Mouse (Mus musculus): ENCODE data around the gene Akap4. TPM values are rescaled to one million over a fixed set of nuclear protein-coding genes. Genes with fewer than 3 reads are reported as not detected.

Gene Akap4
- polyA plus RNA-seq (2016; fragmentation: Nextera tagmentation; extraction: Ambion mirVana): not detected in 2 replicates

GRCm38 (mm10) chrX:7067219-7067618, at the start of gene Akap4:
Akap4 (plus strand) TSS chrX:7067519.
- Histone ChIP-seq H3K27me3 (no peaks in the 10 kb centered on the region), H3K4me3 (no peak within 1 kb of the TSS), H3K4me1 (no peaks in the 10 kb centered on the region), H3K27ac (no peak within 1 kb of the TSS), H3K9me3 (replicated peaks) (peaks cover 14% of the 10 kb centered on the region), H3K36me3 (no peaks in the 10 kb centered on the region), H3K9ac (no peak within 1 kb of the TSS), H3K4me2 (replicated peaks) (no peak within 1 kb of the TSS)
- no peak for ATAC-seq (ENCODE audit: low FRiP score)
- WGBS: 94% methylated on average over 1 of the region's 1 CpGs

- Histone ChIP-seq H3K4me2 (replicated peaks) (no peak within 1 kb of the TSS), H3K9me3 (replicated peaks) (no peaks in the 10 kb centered on the region), H3K36me3 (no peaks in the 10 kb centered on the region), H3K27me3 (no peaks in the 10 kb centered on the region), H3K9ac (no peak within 1 kb of the TSS), H3K4me1 (no peaks in the 10 kb centered on the region), H3K4me3 (no peak within 1 kb of the TSS), H3K27ac (no peak within 1 kb of the TSS)
- ATAC-seq (ENCODE audit: low FRiP score): no peak
- 94% methylated on average over 19 of the region's 19 CpGs for WGBS
These were observed 25.8 kb upstream of the Akap4 start, which contains the start of gene Ccnb3 for GRCm38 (mm10) chrX:7041519-7041918. Ccnb3 (minus strand) TSS chrX:7041619.

DNA sequence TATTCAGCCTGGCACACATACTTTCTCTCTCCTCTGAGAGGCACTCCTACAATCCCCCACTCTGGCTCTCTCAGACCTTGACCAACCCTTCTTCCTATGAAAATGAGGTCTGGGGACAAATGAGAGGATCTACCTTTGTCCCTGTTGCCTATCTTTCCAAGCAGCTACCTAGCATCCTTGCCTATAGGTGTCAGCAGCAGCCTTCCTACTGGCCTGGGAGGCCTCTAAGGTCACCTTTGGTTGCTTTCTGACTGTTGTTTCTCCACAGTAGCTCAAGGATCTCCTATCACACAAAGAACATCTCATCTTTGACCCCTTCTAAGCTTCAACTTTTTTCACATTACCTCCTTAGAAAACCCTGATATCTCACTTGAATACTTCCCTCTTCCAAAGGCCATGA, 10.3 kb upstream of the Akap4 start:
- Histone ChIP-seq H3K9me3 (replicated peaks) (no peaks in the 10 kb centered on the region), H3K9ac (no peak overlapping the region), H3K27me3 (no peaks in the 10 kb centered on the region), H3K36me3 (no peaks in the 10 kb centered on the region), H3K27ac (no peak overlapping the region), H3K4me3 (no peak overlapping the region), H3K4me1 (no peaks in the 10 kb centered on the region), H3K4me2 (replicated peaks) (no peak overlapping the region)
- ATAC-seq (ENCODE audit: low FRiP score): no peak

DNA sequence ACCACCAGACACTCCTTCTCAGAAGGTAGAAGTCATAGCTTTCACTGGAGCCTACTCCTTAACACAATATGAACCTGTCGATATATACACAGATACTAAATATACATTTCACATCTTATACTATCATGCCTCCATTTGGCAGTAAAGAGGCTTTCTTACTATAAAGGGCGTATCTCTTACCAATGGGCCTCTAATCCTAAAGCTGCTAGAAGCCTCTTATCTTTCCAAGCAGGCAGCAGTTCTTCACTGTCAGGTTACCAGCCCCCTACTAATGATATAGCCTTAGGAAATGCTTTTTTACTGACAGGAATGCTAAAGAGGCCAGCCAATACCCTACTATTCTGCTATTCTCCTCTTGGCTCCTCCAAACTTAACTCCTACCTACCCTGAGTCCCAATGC, 9.7 kb upstream of the Akap4 start:
- Histone ChIP-seq H3K4me2 (replicated peaks) (no peak overlapping the region), H3K9ac (no peak overlapping the region), H3K4me3 (no peak overlapping the region), H3K4me1 (no peaks in the 10 kb centered on the region), H3K27me3 (no peaks in the 10 kb centered on the region), H3K36me3 (no peaks in the 10 kb centered on the region), H3K27ac (no peak overlapping the region), H3K9me3 (replicated peaks) (no peaks in the 10 kb centered on the region)
- ATAC-seq (ENCODE audit: low FRiP score): no peak
- WGBS: 85% methylated on average over 2 of the region's 2 CpGs

DNA sequence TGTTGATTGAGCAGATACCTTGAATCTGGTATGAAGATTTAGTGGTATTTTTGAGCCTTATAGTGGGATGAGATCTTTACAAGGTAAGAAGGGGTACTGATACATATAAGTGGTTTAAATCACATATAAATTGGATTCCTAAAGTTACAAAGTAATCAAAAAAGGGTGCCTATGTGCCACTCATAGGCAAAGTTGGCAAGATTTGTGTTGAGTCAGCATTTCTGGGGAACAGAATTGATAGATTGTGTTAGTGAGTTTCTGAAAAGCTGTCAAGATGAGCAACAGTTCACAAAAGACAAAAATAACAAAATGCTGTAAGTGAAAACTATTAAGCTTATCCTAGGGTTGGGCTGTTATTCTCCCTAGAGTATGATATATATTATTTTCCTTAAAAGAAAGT, 3.2 kb upstream of the Akap4 start:
- Histone ChIP-seq H3K4me2 (replicated peaks) (no peak overlapping the region), H3K9me3 (replicated peaks) (no peaks in the 10 kb centered on the region), H3K4me3 (no peak overlapping the region), H3K9ac (no peak overlapping the region), H3K4me1 (no peaks in the 10 kb centered on the region), H3K27ac (no peak overlapping the region), H3K27me3 (no peaks in the 10 kb centered on the region), H3K36me3 (no peaks in the 10 kb centered on the region)
- ATAC-seq (ENCODE audit: low FRiP score): no peak

- H3K27me3 ChIP-seq: no peaks in the 10 kb centered on the region
- WGBS: 68% methylated on average over 2 of the region's 2 CpGs
- ATAC-seq (ENCODE audit: low FRiP score): no peak
- no peaks in the 10 kb centered on the region for H3K36me3 ChIP-seq
- no peak overlapping the region for H3K9ac ChIP-seq
- no peak overlapping the region for H3K4me3 ChIP-seq
- no peak overlapping the region for H3K4me2 ChIP-seq (replicated peaks)
- peaks cover 16% of the 10 kb centered on the region for H3K9me3 ChIP-seq (replicated peaks)
- H3K4me1 ChIP-seq: no peaks in the 10 kb centered on the region
- H3K27ac ChIP-seq: no peak overlapping the region
These were observed 683 bp downstream of the Akap4 start for GRCm38 (mm10) chrX:7068002-7068401.

- Histone ChIP-seq H3K36me3 (no peaks in the 10 kb centered on the region), H3K4me3 (no peak overlapping the region)
- ATAC-seq (ENCODE audit: low FRiP score): no peak
These were observed 12.6 kb downstream of the Akap4 start for GRCm38 (mm10) chrX:7079820-7080429.

DNA sequence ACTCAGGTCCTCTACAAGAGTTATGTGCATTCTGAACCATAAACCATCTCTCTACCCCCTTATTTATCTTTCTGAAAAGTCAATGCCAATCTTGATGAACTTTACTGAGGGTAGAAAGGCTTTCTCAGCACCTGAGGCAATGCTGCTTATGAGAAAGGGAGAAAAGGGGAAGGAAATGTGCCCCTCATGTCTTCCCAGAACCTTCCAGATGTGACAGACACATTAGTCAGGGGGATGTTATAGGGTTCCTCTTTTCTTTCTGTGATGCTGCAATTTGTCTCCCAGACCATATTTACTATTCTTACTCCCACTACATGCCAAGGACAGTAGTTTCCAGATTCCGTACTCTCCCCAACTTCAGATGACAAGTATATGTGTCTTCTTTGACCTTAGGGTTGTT, 18.6 kb downstream of the Akap4 start:
- Histone ChIP-seq H3K4me2 (replicated peaks) (no peak overlapping the region), H3K36me3 (no peaks in the 10 kb centered on the region), H3K27ac (no peak overlapping the region), H3K4me3 (no peak overlapping the region), H3K4me1 (no peaks in the 10 kb centered on the region), H3K27me3 (no peaks in the 10 kb centered on the region), H3K9me3 (replicated peaks) (no peaks in the 10 kb centered on the region), H3K9ac (no peak overlapping the region)
- 77% methylated on average over 1 of the region's 1 CpGs for WGBS
- no peak for ATAC-seq (ENCODE audit: low FRiP score)

More at GRCm38 (mm10) chrX:7079820-7080429, 12.6 kb downstream of the Akap4 start:
- Histone ChIP-seq H3K4me2 (replicated peaks) (no peak overlapping the region), H3K9ac (no peak overlapping the region), H3K27ac (no peak overlapping the region), H3K4me1 (no peaks in the 10 kb centered on the region), H3K27me3 (no peaks in the 10 kb centered on the region), H3K9me3 (replicated peaks) (no peaks in the 10 kb centered on the region)
- WGBS: 69% methylated on average over 6 of the region's 6 CpGs

DNA sequence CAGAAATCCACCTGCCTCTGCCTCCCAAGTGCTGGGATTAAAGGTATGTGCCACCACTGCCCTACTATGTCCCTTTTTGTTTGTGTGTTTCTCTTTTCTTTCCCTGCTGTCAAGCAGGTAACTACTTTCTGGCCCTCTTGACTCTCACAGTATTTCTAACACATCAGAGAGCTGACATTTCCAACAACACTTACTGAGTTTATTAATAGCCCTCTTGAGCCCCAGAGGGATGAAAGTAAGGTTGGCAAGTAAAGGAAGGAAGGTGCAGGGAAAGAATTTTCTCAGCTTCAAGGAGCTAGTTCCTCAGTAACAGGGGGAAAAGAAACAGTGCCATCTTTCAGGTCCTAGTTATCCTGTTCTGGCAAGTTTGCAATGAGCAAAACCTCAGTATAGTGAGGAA, 23.0 kb downstream of the Akap4 start:
- H3K4me3 ChIP-seq: no peak overlapping the region
- no peak overlapping the region for H3K4me2 ChIP-seq (replicated peaks)
- no peak for ATAC-seq (ENCODE audit: low FRiP score)
- H3K36me3 ChIP-seq: no peaks in the 10 kb centered on the region
- H3K27me3 ChIP-seq: no peaks in the 10 kb centered on the region
- no peak overlapping the region for H3K27ac ChIP-seq
- H3K4me1 ChIP-seq: no peaks in the 10 kb centered on the region
- H3K9ac ChIP-seq: no peak overlapping the region
- H3K9me3 ChIP-seq (replicated peaks): no peaks in the 10 kb centered on the region

DNA sequence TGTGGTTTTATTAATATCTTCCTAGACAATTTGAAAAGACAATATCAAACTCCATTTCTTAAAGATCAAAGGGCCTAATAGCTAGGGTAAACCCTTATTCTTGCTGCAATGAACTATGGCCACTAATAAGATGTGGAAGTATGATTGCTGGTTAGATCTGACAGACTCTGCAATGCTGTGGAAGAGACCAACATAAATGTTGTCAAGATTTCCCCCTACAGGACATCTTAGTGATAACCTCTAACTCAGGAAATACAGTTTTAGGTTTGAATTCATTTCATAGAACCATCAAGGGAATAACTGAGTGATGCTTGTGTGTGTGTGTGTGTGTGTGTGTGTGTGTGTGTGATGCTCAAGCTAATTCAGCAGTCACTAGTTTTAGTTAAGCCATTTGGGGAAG, 35.0 kb downstream of the Akap4 start:
- ATAC-seq (ENCODE audit: low FRiP score): no peak
- H3K4me1 ChIP-seq: no peaks in the 10 kb centered on the region
- no peak overlapping the region for H3K4me3 ChIP-seq
- H3K27me3 ChIP-seq: no peaks in the 10 kb centered on the region
- no peak overlapping the region for H3K4me2 ChIP-seq (replicated peaks)
- H3K9ac ChIP-seq: no peak overlapping the region
- no peaks in the 10 kb centered on the region for H3K9me3 ChIP-seq (replicated peaks)
- H3K27ac ChIP-seq: no peak overlapping the region
- H3K36me3 ChIP-seq: no peaks in the 10 kb centered on the region

GRCm38 (mm10) chrX:7114885-7115284, 47.6 kb downstream of the Akap4 start:
- Histone ChIP-seq H3K36me3 (no peaks in the 10 kb centered on the region), H3K9me3 (replicated peaks) (no peaks in the 10 kb centered on the region), H3K27ac (no peak overlapping the region), H3K27me3 (no peaks in the 10 kb centered on the region), H3K9ac (no peak overlapping the region), H3K4me1 (no peaks in the 10 kb centered on the region), H3K4me2 (replicated peaks) (no peak overlapping the region), H3K4me3 (no peak overlapping the region)
- WGBS: 82% methylated on average over 3 of the region's 3 CpGs
- no peak for ATAC-seq (ENCODE audit: low FRiP score)

DNA sequence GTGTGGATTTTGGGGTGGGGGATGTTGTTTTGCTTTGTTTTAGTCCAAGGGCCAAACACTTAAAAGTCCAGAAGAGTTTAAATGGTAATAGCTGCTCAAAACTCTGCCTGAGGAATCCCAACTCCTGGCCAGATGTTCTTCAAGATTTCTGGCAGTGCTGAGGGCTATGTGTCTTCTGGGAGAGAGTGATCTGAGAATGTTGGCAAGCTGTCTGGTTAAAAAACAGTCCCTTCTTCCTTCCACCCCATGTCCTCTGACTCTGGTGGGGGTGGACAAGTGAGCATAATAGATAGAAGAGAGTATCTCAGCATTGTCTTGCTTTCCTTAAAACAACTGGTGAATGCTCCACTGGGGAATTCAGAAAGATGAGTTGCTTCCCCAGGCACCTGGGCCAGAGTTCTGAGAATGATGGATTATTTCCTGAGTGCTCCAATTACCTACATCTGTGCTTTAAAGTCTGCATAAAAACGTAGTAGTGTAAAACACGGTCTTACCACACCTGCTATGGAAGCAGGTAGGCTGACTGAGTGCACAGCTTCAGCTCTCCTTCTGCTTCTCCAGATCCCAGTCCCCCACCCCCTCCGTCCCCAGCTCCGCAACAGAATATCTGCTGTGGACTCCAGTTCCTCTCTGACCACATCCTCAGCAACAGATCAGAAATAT, 54.4 kb downstream of the Akap4 start:
- H3K9ac ChIP-seq: no peak overlapping the region
- H3K9me3 ChIP-seq (replicated peaks): no peaks in the 10 kb centered on the region
- no peak for ATAC-seq (ENCODE audit: low FRiP score)
- H3K4me1 ChIP-seq: no peaks in the 10 kb centered on the region
- no peaks in the 10 kb centered on the region for H3K36me3 ChIP-seq
- no peak overlapping the region for H3K4me3 ChIP-seq
- 76% methylated on average over 4 of the region's 4 CpGs for WGBS
- no peak overlapping the region for H3K4me2 ChIP-seq (replicated peaks)
- no peaks in the 10 kb centered on the region for H3K27me3 ChIP-seq
- no peak overlapping the region for H3K27ac ChIP-seq

All from hindbrain, embryonic 12.5 days (tissue).